Mouse (Mus musculus) MEL (cell line): ENCODE measurements around the gene Otp.

Experiments
- BHLHE40 ChIP-seq: IDR thresholded peaks from 2 replicates; pipeline ENCODE4 v1.6.1; 2012; ENCODE audit warnings: low read depth, mild to moderate bottlenecking, inconsistent platforms, low read length, improper control_type of control experiment, borderline replicate concordance
- CHD1 ChIP-seq: IDR thresholded peaks from 2 replicates; pipeline ENCODE4 v1.6.1; 2012; ENCODE audit warnings: low read depth, mild to moderate bottlenecking, inconsistent platforms, low read length, improper control_type of control experiment
- CTCF ChIP-seq, 3 experiments: IDR thresholded peaks in 2 of 3; conservative IDR thresholded peaks in 1 of 3; 2 replicates each; pipeline ENCODE4 v1.5.1; 2011 to 2012; ENCODE audit warnings: low read length in 3 of 3, low read depth in 2 of 3, mild to moderate bottlenecking in 2 of 3, improper control_type of control experiment in 1 of 3, inconsistent platforms in 1 of 3, mixed read lengths in 1 of 3, moderate library complexity in 1 of 3; ENCODE audit not compliant: control insufficient read depth in 1 of 3, insufficient read depth in 1 of 3, poor library complexity in 1 of 3, severe bottlenecking in 1 of 3
- EP300 ChIP-seq, 2 experiments: IDR thresholded peaks; 2 replicates each; pipeline ENCODE4 v1.6.1; 2011; ENCODE audit warnings: improper control_type of control experiment in 2 of 2, low read length in 2 of 2, low read depth in 1 of 2, mild to moderate bottlenecking in 1 of 2
- ETS1 ChIP-seq: IDR thresholded peaks from 2 replicates; pipeline ENCODE4 v1.6.1; 2012; ENCODE audit warnings: low read depth, mild to moderate bottlenecking, inconsistent platforms, low read length, improper control_type of control experiment, moderate library complexity
- GATA1 ChIP-seq: IDR thresholded peaks from 2 replicates; pipeline ENCODE4 v1.6.1; 2011; ENCODE audit warnings: low read depth, low read length, improper control_type of control experiment
- HCFC1 ChIP-seq: IDR thresholded peaks from 2 replicates; pipeline ENCODE4 v1.6.1; 2012; ENCODE audit warnings: low read depth, mild to moderate bottlenecking, inconsistent platforms, low read length, improper control_type of control experiment, moderate library complexity
- MAFK ChIP-seq: IDR thresholded peaks from 2 replicates; pipeline ENCODE4 v1.6.1; 2011; ENCODE audit warnings: low read depth, mild to moderate bottlenecking, low read length, improper control_type of control experiment, borderline replicate concordance
- POLR2A ChIP-seq, 2 experiments: IDR thresholded peaks; 2 replicates each; pipeline ENCODE4 v1.6.1; 2011 to 2012; ENCODE audit warnings: low read length in 2 of 2, mild to moderate bottlenecking in 2 of 2, control low read depth in 1 of 2, improper control_type of control experiment in 1 of 2, low read depth in 1 of 2, moderate library complexity in 1 of 2; ENCODE audit not compliant: control insufficient read depth in 1 of 2, insufficient read depth in 1 of 2, poor library complexity in 1 of 2
- TCF12 ChIP-seq: IDR thresholded peaks from 2 replicates; pipeline ENCODE4 v1.6.1; 2014; ENCODE audit warnings: low read depth, mild to moderate bottlenecking, inconsistent platforms, low read length, improper control_type of control experiment, moderate library complexity
- UBTF ChIP-seq: IDR thresholded peaks from 2 replicates; pipeline ENCODE4 v1.6.1; 2012; ENCODE audit warnings: low read depth, mild to moderate bottlenecking, inconsistent platforms, low read length, improper control_type of control experiment, moderate library complexity, borderline replicate concordance; ENCODE audit not compliant: insufficient read depth
- ZMIZ1 ChIP-seq: IDR thresholded peaks from 2 replicates; pipeline ENCODE4 v1.6.1; 2012; ENCODE audit warnings: low read depth, mild to moderate bottlenecking, inconsistent platforms, low read length, improper control_type of control experiment, moderate library complexity

GRCm38 (mm10) chr13:94875396-94875880, at the start of gene Otp:
- TF ChIP-seq TCF12 (no peak), POLR2A (IDR thresholded peaks at IDR 0.05; ENCODE audit: control insufficient read depth in 1 of 2, insufficient read depth in 1 of 2, low read depth in 1 of 2, low read length in 2 of 2, poor library complexity in 1 of 2) (no peak), CTCF (IDR thresholded peaks at IDR 0.05 in 2 of 3, conservative IDR thresholded peaks at IDR 0.05 in 1 of 3; ENCODE audit: control insufficient read depth in 1 of 3, insufficient read depth in 1 of 3, low read depth in 2 of 3, low read length in 3 of 3, poor library complexity in 1 of 3, severe bottlenecking in 1 of 3) (no peak), MAFK (no peak), BHLHE40 (no peak), UBTF (no peak), GATA1 (no peak), EP300 (IDR thresholded peaks at IDR 0.05; ENCODE audit: low read depth in 1 of 2, low read length in 2 of 2) (no peak), ETS1 (no peak), CHD1 (no peak), HCFC1 (no peak), ZMIZ1 (no peak)
